Mouse (Mus musculus) testis, adult 2 months (tissue): ENCODE measurements around the gene Nexn. TPM values are rescaled to one million over a fixed set of nuclear protein-coding genes. Genes with fewer than 3 reads are reported as not detected.

Experiments
- H3K27ac ChIP-seq: fragments of 200-500 bp; 2 replicates; pipeline ENCODE4 v1.5.1; 2012; ENCODE audit warnings: low read depth, low read length; ENCODE audit not compliant: control insufficient read depth, insufficient read depth
- H3K27me3 ChIP-seq: fragments of 200-500 bp; 2 replicates; pipeline ENCODE4 v1.6.1; 2012; ENCODE audit warnings: mild to moderate bottlenecking, low read length, moderate library complexity; ENCODE audit not compliant: control insufficient read depth, insufficient read depth
- H3K36me3 ChIP-seq: fragments of 200-500 bp; 2 replicates; pipeline ENCODE4 v1.6.1; 2012; ENCODE audit warnings: mild to moderate bottlenecking, low read length; ENCODE audit not compliant: control insufficient read depth, insufficient read depth
- H3K4me1 ChIP-seq: fragments of 200-500 bp; 2 replicates; pipeline ENCODE4 v1.6.1; 2012; ENCODE audit warnings: low read length; ENCODE audit not compliant: control insufficient read depth, insufficient read depth
- H3K4me3 ChIP-seq: fragments of 200-500 bp; 2 replicates; pipeline ENCODE4 v1.5.1; 2012; ENCODE audit warnings: low read depth, mild to moderate bottlenecking, low read length, moderate library complexity, mixed read lengths; ENCODE audit not compliant: control insufficient read depth
- CTCF ChIP-seq: fragments of 200-500 bp; IDR thresholded peaks from 2 replicates; pipeline ENCODE4 v1.5.1; 2012; ENCODE audit warnings: low read depth, mild to moderate bottlenecking, inconsistent platforms, low read length, moderate library complexity; ENCODE audit not compliant: control insufficient read depth, insufficient read depth, insufficient replicate concordance
- POLR2A ChIP-seq: fragments of 200-500 bp; IDR thresholded peaks from 2 replicates; pipeline ENCODE4 v1.6.1; 2012; ENCODE audit warnings: low read depth, mild to moderate bottlenecking, inconsistent platforms, low read length, moderate library complexity; ENCODE audit not compliant: control insufficient read depth
- polyA plus RNA-seq: library from polyadenylated mRNA; depleted of rRNA; stranded (reverse); fragments of >200 nt; gene quantifications from 2 replicates; pipeline ENCODE4 v1.2.3, GENCODE M21; 2012

Nexn gene
- polyA plus RNA-seq, 1 experiment = 0.81 TPM

DNA sequence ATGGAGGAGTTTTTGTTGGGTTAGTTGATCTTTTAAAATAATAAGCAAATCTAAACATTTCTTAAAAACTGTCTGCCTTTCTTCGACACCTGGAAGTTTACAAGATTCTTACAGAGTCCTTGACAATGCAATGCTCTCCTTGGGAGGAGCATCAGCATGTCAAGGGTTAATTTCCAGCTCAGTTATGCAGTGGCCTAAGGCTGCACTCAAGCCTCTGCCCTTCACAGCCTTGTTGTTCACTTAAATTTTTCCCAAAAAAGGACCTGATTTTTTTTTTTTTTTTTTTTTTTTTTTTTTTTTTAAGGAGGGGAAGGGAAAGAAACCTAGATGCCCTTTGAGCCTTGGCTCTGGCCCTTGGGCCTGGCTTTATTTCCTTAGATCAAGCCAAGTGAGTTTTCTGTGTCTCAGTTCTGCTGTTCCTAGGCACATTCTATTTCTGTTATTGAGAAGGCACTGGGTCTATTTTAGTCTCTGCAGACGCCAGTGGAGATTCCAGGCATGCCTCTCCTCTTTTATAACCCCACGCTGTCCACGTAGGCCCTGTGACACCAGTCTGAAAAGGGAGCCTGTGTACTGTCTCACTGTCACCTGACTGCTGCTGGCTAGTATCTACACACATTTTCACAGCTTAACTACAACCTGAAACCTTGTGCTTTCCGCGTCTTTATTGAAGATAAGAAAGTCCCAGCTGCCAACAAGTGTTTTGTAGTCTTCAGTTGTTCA lies 38.1 kb upstream of the Nexn start:
- no peak for TF ChIP-seq POLR2A
- TF ChIP-seq CTCF = no peak
- H3K4me1 ChIP-seq = no peaks in the 10 kb centered on the region
- H3K4me3 ChIP-seq = no peak overlapping the region
- H3K36me3 ChIP-seq = no peaks in the 10 kb centered on the region
- H3K27ac ChIP-seq = no peak overlapping the region
- H3K27me3 ChIP-seq = no peaks in the 10 kb centered on the region

- H3K27ac ChIP-seq = no peak overlapping the region
- no peaks in the 10 kb centered on the region for H3K4me1 ChIP-seq
- no peaks in the 10 kb centered on the region for H3K36me3 ChIP-seq
- TF ChIP-seq CTCF = no peak
- no peak for TF ChIP-seq POLR2A
- no peaks in the 10 kb centered on the region for H3K27me3 ChIP-seq
- no peak overlapping the region for H3K4me3 ChIP-seq
These were observed 36.8 kb upstream of the Nexn start for GRCm38 (mm10) chr3:152302991-152303390.

DNA sequence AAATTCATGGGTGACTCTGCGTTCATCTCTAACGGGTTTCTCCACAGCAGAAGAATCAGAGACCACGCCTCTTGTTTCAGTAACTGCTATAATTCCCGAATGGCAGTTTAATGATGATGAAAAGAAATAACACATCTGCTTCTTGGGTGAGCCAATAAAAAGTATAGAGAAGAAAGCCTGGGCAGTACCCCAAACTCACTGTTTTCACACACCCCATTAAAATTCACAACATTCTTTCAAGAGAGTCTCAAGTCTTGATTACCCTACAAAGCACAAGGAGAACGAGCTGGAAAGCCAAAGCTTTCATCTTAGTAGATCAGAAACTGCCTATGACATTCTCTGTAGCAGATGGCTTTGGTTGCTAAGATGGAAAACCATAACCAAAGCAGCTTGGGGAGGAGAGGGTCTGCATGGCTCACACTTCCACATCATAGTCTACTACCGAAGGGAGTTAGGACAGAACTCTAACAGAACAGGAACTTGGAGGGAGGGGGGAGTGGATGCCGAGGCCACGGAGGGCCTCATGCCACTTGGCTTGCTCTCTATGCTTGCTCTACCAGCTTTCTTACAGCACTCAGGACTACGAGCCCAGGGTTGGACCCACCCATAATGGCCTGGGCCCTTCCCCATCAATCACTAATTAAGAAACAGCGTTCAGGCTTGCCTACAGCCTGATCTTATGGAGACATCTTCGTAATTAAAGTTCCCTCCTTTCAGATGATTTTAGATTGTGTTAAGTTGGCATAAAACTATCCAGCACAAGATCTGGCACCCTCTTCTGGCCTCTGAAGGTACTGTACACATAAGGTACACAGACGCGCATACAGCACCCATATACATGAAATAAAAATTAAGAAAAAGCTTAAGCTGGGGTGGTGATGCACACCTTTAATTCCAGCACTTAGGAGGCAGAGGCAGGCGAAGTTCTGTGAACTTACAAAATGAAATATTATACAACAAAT lies 34.5 kb upstream of the Nexn start:
- Histone ChIP-seq H3K4me1 (no peaks in the 10 kb centered on the region), H3K27ac (no peak overlapping the region), H3K4me3 (no peak overlapping the region), H3K36me3 (no peaks in the 10 kb centered on the region), H3K27me3 (no peaks in the 10 kb centered on the region)
- TF ChIP-seq POLR2A (no peak), CTCF (no peak)

GRCm38 (mm10) chr3:152295896-152296295 lies 29.7 kb upstream of the Nexn start:
- no peaks in the 10 kb centered on the region for H3K27me3 ChIP-seq
- no peak for TF ChIP-seq CTCF
- no peak for TF ChIP-seq POLR2A
- H3K4me3 ChIP-seq = no peak overlapping the region
- no peak overlapping the region for H3K27ac ChIP-seq
- H3K36me3 ChIP-seq = no peaks in the 10 kb centered on the region
- no peaks in the 10 kb centered on the region for H3K4me1 ChIP-seq

DNA sequence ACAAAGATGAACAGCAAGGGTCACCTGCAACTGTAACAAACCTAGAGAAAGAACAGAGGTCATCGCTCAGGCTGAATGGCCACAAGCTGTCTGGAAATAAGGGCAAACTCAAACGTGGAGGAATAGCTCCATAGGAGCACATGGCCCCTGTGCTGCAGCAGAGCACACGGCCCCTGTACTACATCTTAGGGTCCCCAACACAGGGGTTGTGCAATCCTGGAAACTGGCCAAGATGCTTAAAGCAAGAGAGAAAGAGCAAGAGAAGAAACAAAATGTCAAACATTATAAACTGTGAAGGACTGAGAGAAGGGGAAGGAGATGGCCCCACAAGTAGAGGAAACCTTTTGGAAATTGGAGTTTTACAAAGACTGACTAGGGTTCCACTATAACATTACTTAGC lies 28.2 kb upstream of the Nexn start:
- Histone ChIP-seq H3K27me3 (no peaks in the 10 kb centered on the region), H3K27ac (no peak overlapping the region), H3K36me3 (no peaks in the 10 kb centered on the region), H3K4me1 (no peaks in the 10 kb centered on the region), H3K4me3 (no peak overlapping the region)
- no peak for TF ChIP-seq CTCF
- TF ChIP-seq POLR2A = no peak

GRCm38 (mm10) chr3:152293530-152294181 lies 27.5 kb upstream of the Nexn start:
- H3K27ac ChIP-seq = no peak overlapping the region
- no peak overlapping the region for H3K4me3 ChIP-seq
- H3K27me3 ChIP-seq = no peaks in the 10 kb centered on the region
- no peaks in the 10 kb centered on the region for H3K36me3 ChIP-seq
- TF ChIP-seq CTCF = no peak
- no peaks in the 10 kb centered on the region for H3K4me1 ChIP-seq

- no peaks in the 10 kb centered on the region for H3K36me3 ChIP-seq
- no peaks in the 10 kb centered on the region for H3K4me1 ChIP-seq
- H3K4me3 ChIP-seq = no peak overlapping the region
- H3K27me3 ChIP-seq = no peaks in the 10 kb centered on the region
- no peak overlapping the region for H3K27ac ChIP-seq
- no peak for TF ChIP-seq CTCF
- TF ChIP-seq POLR2A = no peak
These were observed 25.7 kb upstream of the Nexn start for GRCm38 (mm10) chr3:152291895-152292294.
